Mouse (Mus musculus): Measurements from ENCODE around the gene Spryd3.

Spryd3 gene

DNA sequence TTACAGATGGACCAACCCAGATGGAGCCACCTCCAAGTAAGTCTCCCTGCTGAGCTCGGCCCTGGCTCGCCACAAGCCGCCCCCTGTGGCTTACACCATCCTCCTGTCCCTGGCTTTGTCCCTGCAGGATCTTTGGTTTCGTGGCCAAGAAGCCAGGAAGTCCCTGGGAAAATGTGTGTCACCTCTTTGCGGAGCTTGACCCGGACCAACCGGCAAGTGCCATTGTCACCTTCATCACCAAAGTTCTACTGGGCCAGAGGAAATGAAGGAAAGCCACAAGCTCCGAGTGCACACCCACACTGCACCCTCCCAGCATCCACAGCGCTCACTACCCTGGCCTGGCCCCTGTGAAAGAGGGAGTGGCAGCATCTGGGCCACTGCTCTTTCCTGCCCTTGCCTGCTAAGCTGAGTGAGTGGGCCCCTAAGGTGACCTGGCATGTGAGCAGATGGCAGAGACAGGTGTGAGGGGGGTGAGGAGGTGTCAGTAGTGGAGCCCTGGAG lies 20.3 kb downstream of the Spryd3 start:
- in situ Hi-C loops (cut with MboI, MseI) = loop anchor here (10.0 kb wide), 1 partner anchor 1291 kb away; no protein-coding TSS in a partner anchor

DNA sequence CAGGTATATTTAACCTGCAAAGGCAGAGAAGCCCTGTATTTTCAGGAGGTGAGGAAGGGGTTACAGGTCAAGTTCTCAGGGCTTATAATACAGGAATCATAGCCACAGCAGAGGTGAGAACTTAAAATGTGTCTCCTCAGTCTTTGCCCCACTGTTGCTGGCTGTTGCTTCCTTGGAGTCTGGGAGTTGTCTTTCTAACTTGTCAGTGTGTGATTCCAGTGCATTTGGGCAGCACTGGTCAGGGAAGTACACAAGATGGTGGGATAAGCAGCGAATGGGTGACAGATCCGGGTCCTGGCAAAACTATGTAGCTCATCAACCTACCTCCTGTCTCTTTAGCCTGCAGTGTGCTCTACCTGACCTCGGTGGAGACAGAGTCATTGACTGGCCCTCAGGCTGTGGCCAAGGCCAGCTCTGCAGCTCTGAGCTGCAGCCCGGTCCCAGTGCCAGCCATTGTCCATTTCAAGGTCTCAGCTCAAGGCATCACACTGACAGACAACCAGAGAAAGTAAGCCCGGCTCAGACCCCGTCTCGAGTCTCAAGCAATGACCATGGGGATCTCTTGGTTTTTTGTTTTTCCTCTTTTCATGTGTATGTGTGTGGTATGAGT lies 21.3 kb downstream of the Spryd3 start:
- in situ Hi-C loops (cut with MboI, MseI) = loop anchor here (10.0 kb wide), 1 partner anchor 1290 kb away; no protein-coding TSS in a partner anchor

DNA sequence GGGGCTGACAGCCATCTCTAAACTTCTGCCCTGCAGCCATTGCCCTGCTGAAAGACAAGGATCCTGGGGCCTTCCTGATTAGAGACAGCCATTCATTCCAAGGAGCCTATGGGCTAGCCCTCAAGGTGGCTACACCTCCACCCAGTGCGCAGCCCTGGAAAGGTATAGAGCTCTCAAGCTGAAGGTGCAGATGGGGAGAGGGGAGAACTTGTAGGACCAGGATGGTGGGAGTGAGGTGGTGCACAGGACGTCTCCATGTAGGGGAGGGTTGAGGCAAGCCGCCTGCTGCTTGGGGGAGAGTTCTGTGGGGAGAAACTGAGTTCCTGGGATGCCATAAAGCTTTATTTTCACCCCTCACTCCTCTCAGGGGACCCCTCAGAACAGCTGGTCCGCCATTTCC lies 22.4 kb downstream of the Spryd3 start:
- in situ Hi-C loops (cut with MboI, MseI) = loop anchor here (10.0 kb wide), 1 partner anchor 1289 kb away; no protein-coding TSS in a partner anchor

DNA sequence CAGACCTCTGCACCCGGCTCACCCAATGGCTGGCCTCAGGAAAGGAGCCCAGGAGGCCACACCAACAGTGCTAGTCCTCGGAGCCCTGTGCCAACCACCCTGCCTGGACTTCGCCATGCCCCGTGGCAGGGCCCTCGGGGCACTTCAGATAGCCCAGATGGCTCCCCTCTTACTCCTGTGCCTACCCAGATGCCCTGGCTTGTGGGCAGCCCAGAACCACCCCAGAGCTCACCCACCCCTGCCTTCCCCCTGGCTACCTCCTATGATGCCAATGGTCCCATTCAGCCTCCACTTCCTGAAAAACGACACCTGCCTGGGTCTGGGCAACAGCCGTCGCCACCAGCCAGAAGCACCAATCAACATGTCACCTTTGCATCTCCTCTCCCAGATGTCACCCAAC lies 23.2 kb downstream of the Spryd3 start:
- in situ Hi-C loops (cut with MboI, MseI) = loop anchor here (10.0 kb wide), 1 partner anchor 1288 kb away; no protein-coding TSS in a partner anchor

DNA sequence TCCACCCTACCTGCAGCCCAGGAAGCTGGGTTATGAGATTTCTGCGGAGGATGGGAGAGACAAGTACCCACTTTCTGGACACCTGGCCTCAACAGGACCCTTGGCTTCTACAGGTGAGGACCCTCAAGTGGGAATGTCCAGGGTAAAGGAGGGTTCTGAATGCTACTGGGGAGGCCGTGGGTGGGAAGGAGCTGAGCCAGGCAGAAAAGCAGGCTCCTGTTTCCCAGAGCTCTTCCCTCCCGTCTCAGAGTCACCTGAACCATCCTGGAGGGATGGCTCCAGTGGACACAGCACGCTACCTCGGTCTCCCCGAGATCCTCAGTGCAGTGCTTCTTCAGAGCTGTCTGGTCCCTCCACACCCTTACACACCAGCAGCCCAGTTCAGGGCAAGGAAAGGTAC lies 23.9 kb downstream of the Spryd3 start:
- in situ Hi-C loops (cut with MboI, MseI) = loop anchor here (10.0 kb wide), 1 partner anchor 1287 kb away; no protein-coding TSS in a partner anchor

DNA sequence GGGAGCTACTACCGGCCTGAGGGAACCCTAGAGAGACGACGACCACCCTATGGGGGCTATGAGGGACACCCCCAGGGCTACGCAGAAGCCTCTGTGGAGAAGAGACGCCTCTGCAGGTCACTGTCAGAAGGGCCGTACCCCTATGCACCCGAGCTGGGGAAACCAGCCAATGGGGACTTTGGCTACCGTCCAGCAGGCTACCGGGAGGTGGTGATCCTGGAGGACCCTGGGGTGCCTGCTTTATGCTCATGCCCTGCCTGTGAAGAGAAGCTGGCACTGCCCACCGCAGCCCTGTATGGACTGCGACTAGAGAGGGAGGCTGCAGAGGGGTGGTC lies 24.6 kb downstream of the Spryd3 start:
- in situ Hi-C loops (cut with MboI, MseI) = loop anchor here (10.0 kb wide), 1 partner anchor 1287 kb away; no protein-coding TSS in a partner anchor

DNA sequence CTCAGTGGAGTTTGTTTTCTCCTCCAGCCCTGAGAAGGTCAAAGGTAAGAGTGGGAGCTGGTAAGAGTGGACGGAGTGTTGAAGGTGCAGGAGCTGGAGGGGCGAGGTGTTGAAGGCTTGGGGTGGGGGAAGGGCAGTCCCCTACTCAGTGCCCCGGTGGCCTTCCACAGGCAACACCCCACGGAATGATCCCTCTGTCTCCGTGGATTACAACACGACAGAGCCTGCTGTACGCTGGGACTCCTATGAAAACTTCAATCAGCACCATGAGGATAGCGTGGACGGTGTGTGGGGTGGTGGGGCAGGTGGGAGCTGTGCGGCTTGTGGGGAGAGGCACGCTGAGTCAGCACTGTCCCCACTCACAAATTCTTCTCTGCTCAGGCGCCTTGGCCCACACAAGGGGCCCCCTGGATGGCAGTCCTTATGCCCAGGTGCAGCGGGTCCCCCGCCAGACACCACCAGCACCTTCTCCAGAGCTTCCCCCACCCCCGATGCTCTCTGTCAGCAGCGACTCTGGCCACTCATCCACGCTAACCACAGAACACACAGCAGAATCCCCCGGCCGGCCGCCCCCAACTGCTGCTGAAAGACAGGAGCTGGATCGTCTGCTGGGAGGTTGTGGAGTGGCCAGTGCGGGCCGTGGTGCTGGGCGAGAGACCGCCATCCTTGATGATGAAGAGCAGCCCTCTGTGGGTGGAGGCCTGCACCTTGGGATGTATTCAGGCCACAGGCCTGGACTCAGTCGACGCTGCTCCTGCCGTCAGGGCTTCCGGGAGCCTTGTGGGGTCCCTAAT lies 25.1 kb downstream of the Spryd3 start:
- in situ Hi-C loops (cut with MboI, MseI) = loop anchor here (10.0 kb wide), 1 partner anchor 1286 kb away; no protein-coding TSS in a partner anchor

DNA sequence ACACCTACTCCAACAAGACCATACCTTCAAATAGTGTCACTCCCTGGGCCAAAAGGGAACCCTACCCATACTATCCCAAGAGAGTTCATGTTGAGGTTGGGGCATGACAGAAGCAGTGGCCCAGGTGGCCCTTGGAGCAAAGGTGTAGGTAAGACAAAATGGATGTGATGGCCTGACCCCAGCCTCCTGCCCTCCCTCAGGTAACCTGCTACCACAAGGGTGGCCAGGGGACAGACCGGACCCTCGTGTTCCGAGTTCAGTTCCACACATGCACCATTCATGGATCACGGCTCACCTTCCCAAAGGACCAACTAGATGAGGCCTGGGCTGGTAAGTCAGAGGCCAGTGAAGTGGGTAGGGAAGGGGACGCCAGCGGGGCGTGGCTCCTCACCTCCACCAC lies 25.8 kb downstream of the Spryd3 start:
- in situ Hi-C loops (cut with MboI, MseI) = loop anchor here (10.0 kb wide), 1 partner anchor 1285 kb away; no protein-coding TSS in a partner anchor

DNA sequence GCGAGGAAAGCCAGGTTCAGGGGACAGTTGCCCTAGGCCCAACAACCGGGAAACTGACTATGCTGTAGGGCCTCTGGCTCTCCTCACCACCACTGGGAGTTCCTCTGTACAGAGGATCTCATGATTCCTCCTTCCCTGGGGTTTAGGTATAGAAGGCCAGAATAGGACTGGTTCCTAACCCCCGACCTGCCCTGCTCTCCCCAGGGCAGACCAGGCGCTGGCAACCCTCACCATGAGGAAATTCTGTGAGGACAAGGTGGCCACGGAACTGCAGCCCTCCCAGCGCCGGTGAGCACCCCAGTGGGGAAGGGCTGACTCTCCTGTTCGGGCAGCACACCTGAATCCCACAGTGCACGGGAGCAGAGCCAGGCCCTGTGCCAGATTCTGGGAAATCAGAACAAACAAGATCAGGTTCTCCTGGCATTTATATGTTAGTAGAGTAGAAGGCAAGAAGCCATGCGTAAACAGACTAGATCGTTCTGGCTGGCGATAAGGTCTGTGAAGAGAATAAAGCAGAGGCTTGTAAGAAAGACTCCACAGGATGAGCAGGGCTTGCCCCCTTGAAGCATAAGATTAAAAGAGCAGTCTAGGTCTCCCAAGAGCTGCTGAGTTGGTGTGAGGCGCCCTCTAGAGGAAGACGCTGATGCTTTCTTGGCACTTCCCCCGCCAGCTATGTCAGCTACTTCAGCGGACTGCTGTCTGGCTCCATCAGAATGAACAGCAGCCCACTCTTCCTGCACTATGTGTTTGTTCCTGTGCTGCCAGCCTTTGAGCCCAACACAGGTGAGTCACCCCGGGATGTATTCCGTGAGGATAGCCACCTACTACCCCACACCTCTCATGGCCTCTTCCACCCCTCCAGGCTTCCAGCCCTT lies 27.1 kb downstream of the Spryd3 start:
- in situ Hi-C loops (cut with MboI, MseI) = loop anchor here (5.0 to 10.0 kb wide), 2 partner anchors 38 to 116 kb away; no protein-coding TSS in a partner anchor

DNA sequence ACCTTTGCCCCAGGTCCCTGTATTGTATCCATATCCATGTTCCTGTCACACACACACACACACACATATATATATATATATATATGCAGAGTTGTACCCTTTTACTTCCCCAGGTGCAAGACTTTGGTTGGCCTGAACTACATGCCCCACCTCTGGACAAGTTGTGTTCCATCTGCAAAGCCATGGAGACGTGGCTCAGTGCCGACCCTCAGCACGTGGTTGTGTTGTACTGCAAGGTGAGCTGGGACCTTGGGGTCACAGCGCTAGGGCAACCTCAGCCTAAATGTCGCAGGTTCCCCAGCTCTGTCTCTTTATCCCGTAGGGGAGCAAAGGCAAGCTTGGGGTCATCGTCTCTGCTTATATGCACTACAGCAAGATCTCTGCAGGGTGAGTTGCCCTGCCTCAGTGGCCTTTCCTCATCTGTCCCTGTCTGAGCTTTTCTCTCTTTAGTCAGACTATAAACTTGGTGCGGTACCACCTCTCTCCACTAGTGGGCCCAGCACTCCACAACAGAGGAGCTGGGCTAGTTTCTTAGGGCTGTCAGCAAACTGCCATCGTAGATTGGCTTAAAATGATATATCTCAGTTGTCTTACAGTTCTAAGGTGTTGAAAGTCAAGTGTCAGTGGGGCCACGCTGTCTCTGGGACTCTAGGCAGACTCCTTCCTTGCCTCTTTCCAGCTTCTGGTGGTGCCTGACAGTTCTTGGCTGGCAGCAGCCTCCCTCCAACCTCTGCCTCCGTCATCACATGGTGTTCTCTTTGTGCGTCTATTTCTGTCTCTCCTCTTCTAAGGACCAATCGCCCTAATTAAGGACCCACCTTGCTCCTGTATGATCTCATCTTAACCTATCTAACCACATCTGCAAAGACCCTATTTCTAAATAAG lies 28.1 kb downstream of the Spryd3 start:
- in situ Hi-C loops (cut with MboI, MseI) = loop anchor here (5.0 to 10.0 kb wide), 2 partner anchors 39 to 117 kb away; no protein-coding TSS in a partner anchor

DNA sequence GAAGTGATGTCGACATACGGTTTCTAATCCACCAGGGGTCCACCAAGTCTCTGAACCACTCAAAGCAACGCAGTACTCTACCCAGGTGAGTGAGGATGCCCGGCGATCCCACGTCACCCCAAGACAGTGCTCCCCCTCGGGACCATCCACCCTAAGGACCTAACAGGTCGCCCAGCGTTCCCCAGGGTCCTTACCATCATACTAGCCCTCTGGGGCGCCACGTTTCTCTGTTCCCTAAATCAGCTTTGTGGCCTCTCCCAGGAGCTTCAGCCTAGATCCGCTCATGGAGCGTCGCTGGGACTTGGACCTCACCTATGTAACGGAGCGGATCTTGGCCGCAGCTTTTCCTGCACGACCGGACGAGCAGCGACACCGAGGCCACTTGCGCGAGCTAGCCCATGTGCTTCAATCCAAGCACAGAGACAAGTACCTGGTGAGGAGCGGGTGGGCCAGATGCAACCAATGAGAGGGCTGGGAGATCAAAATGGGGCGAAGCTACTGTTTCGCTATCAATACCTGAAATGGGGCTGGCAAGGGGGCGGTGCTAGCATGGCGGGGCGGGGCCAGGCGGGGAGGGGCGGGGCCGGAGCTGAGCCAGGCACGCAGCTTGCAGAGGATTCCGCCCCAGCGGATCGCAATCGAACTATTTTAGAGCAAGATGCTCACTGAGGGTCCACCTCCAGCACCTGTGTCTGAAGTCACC lies 29.1 kb downstream of the Spryd3 start:
- in situ Hi-C loops (cut with MboI, MseI) = loop anchor here (5.0 to 10.0 kb wide), 2 partner anchors 40 to 118 kb away; no protein-coding TSS in a partner anchor

DNA sequence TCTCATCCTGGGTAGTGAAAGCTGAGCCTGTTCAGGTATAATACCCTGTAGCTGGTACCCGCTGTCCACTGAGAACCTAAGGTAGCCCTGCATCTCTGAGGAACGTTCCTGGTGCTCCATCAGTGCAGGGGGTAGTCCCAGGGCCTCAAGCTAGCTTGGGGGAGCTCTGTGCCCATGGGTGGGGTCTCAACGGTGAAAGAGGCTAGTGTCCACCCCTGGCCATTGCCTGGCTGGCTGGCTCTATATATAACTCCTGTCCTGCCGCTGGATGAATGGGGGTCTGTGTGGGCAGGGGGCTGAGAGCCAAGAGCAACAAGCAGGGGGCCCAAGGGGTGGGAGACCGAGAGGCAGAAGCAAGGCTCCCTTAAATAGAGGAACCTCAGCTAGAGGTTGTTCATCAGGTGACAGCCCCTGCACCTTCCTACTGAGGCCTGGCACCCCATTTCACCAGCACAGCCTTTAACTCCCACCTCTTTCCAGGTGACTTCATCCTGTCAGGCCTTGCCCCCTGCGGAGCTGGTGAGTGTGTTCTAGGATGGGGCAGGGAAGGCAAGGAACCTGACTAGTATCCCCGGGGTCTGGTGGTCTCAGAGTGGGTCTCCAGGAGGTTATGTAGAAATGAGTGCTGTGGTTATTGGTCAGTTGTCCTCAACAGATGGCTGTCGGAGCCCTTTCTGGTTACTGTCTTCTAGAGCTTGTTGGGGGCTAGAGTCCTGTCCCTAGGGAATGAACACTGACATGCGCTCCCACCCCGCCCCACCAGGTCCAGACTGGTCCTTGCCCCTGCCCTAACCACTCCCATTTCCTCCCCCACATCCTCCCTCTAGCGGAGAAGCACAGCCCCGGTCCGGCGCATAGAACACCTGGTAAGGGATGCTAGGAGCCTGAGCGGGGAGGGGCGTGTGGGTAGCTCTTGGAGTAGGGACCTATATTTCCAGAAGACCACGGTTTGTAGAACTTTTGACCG lies 30.0 kb downstream of the Spryd3 start:
- in situ Hi-C loops (cut with MboI, MseI) = loop anchor here (5.0 to 10.0 kb wide), 2 partner anchors 41 to 119 kb away; no protein-coding TSS in a partner anchor

DNA sequence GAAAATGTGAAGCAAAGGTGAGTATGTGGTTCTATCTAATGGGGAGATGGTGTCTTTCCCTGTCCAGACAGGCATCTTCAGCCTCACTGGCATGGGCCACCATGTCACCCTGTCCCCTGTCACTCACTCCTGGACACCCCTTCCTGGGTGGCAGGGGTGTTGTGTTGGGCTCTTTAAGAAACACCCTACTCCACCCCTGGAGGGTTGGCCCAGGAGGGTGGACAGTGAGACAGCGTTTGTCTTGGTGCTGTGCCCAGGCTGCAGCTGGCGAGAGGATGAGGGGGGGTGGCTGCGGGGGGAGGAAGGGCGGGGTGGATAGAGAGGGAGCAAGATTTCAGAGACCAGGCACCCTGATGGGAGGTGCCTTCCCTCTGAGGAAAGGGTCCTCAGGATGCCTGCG lies 30.7 kb downstream of the Spryd3 start:
- in situ Hi-C loops (cut with MboI, MseI) = loop anchor here (5.0 to 10.0 kb wide), 2 partner anchors 42 to 119 kb away; no protein-coding TSS in a partner anchor

DNA sequence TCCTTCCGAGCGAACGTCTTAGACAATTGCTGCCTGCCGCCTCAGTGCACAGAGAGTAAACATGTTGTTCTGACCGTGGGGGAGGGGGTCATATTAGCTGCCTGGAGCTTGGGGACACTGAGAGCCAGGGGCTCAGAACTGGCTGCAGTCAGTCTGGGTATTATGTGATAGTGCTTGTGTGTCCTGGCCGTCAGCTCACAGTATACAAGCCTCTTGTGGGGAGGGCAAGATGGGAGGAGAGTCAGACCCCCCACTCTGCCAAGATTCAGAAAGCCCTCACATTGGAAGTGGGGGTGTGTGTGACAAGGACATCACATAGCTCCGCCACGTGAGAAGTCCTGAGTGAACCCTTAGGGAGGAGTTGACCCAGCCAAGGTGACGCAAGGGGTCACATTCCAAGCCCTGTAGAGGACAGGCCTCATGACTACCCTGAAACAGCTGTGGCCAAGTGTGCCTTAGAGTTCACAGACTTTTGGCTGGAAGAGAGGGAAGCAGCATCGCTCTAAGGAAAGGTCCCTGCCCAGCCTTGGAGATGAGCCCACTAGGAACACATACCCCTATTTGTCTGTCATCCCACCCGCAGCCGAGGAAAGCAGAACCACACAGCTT lies 32.0 kb downstream of the Spryd3 start:
- in situ Hi-C loops (cut with MboI, MseI) = loop anchor here (10.0 kb wide), 1 partner anchor 121 kb away; no protein-coding TSS in a partner anchor

DNA sequence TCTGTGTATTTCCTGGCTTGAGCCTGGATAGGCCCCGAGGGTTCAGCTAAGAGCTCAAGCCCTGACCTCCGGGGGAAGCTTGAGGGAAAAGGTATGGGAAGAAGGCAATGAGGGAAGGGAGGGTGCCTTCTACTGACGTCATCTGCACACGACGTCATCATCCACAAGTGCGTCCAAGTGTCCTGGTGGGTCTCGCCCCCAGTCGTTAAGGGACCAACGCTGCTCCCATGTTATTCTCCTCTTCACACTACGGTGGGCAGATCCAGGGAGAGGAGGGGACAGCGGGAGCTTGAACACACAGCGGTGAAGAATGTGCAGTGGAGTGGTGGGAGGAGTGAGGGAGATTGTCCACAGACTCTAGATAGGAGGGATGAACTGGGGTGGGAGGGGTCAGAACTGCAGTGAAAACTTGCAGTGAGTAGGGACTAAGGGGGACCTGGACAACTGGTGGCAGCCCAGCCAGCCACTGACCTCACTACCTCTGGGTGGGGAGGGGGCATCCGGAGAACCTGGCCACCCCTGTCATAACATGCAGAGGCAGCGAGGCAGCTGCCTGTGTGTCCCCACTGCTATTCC lies 32.6 kb downstream of the Spryd3 start:
- in situ Hi-C loops (cut with MboI, MseI) = loop anchor here (10.0 kb wide), 1 partner anchor 121 kb away; no protein-coding TSS in a partner anchor

DNA sequence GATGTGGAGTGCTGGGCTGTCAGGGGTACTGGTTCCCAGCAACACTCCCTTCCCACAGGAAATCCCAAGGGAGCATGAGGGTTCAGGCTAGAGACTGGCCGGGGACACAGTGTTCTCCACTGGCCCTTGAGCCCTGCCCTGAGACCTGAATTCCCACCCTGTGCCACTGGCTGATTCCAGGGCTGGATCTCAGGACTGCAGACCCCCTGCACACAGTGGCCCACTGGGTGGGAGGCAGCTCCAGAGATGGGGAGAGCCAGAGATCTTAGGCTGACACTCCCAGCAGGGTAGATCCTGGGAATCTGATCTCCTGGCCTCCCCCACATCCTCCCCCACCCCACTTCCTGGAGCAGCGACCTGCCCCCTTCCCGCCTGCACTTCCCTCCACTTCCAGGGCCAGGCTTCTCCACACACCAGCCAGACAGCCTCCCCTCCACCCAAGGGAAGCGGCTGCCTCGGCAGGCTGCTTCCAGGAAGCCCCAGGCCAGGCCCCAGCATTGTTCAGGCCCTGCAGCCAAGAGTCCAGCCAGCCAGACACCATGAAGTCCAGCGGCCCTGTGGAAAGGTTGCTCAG lies 33.4 kb downstream of the Spryd3 start:
- in situ Hi-C loops (cut with MboI, MseI) = loop anchor here (10.0 kb wide), 1 partner anchor 122 kb away; no protein-coding TSS in a partner anchor
